Mouse (Mus musculus) mouse trophoblast stem cell (cell line): ENCODE measurements around the gene Rfc4.
"Not testable (repeated sequence)": the region's sequence is repeated elsewhere in the genome, so short reads cannot be mapped to it uniquely, and the experiment has no call there.

ENCODE experiments used
- in situ Hi-C, 2 experiments: fragments of 300-500 bp; cut with MseI, MboI; formaldehyde crosslinking; loops; 2 replicates in 1 of 2; 3 replicates in 1 of 2; pipeline ENCODE4 v1.15.1; 2025

Rfc4 gene

DNA sequence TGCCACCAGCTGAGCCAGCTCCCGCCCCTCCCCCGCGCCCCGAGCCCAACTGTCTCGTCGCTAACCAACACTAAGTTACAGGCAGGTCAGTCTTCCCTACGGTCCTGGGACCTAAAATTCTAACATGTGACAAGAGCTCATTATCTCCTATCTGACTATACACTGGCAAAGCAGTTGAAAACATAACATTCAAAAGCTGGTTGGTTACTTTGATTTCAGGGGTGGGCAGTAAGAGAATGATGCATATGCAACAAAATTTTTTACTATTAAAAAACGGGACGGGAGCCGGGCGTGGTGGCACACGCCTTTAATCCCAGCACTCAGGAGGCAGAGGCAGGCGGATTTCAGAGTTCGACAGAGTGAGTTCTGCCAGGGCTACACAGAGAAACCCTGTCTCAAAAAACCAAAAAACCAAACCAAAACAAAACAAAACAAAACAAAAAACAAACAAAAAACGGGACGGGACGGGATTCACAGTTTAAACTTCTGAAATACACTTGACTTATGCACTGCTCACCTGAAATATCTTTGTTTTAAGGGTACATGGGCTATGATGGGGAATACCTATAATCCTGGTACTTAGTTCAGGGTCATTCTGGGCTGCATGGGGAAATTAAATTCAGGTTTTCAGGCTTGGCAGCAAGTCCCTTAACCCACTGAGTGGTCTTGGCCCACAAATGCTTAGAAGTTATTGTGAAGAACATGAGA is 24.3 kb downstream of the Rfc4 start:
- in situ Hi-C loops = no loop called here

DNA sequence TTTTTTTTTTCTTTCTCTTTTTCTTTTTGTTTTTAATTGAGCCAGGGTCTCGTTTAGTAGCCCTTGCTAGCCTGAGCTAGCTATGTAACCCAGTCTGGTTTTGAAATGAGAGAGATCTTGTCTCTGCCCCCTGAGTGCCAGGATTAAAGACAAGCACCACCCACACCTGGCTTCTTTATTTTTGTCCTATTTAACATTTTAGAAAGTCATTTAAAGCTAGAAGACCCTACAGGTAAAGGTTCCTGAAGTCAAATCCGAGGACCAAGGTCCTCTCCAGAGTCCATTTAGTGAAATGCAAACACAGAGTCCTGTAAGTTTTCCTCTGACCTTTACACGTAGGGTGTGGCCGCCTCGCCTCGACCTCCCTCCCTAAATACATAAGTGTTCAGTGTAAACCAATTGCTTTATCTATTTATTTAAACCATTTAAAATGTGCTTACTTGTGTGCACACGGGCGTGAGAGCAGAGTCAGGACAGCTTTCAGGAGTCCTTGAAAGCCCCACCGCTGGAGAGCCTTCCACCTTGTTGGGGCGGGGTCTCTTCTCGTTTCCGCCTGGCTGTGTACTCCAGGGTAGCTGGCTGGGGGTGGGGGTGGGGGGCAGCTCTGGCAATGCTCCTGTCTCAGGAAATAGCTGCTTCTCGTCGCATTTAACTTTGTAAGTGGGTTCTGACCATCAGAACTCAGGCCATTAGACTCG is 25.0 kb downstream of the Rfc4 start:
- in situ Hi-C loops = no loop called here

DNA sequence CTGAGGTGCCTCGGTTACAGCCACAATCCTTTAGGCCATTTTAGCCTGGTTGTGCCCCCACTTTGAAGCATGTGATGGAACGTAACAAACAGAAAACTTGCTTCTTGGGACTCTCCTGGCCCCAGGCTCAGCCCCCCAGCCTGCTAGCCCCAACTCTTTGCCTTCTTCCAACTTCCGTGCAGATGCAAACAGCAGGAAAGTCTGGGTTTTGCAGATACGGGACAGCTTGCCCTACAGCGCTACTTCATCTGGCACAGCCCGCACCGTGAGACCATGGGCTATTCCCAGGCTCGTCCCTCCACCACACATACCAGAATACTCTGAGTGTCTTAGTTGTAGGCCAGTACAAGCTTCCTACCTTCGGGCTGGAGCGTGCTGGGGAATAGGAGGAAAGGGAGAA is 26.9 kb downstream of the Rfc4 start:
- in situ Hi-C loops = no loop called here

DNA sequence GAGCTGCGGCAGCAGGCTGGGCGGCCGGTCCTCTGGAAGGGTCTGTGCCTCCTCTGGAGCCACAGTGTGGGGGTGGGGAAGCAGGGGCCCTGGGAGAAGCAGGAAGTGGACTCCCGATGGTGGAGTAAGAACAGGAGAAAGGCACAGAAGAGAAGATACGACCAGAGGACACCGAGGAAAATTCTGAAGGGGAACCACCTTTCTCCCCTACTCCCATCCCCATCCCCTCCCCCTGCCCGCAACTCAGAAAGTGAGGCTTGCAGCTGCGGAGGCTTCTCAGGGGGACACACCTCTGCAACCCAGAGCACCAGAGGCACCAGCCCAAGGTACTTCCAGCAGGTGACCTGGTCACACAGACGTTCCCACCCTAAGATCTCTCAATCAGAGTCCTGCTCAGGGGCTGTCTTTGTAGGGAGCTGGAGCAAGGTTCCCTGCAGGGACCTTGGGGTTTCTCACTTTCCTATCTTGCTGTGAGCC is 27.4 kb downstream of the Rfc4 start:
- in situ Hi-C loops = no loop called here

DNA sequence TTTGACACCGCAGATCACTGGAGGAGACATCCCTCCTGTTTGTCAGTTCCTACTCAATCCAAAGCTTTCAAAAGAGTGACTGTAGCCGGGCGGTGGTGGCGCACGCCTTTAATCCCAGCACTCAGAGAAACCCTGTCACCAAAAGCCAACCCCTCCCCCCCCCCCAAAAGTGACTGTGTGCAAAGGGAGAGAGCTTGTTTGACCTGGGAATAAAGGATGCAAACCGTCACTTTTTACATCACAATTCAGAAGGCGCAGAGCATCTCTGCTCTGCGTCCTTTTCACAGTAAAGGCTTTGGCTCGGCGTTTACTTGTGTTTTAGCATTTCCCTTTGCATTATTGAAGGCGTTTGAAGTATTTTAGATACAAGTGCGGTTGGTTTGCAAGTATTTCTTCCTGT is 27.9 kb downstream of the Rfc4 start:
- in situ Hi-C loops = no loop called here

- in situ Hi-C loops = not testable (repeated sequence)
Observed at GRCm38 (mm10) chr16:23098105-23098452, 29.5 kb downstream of the Rfc4 start.

DNA sequence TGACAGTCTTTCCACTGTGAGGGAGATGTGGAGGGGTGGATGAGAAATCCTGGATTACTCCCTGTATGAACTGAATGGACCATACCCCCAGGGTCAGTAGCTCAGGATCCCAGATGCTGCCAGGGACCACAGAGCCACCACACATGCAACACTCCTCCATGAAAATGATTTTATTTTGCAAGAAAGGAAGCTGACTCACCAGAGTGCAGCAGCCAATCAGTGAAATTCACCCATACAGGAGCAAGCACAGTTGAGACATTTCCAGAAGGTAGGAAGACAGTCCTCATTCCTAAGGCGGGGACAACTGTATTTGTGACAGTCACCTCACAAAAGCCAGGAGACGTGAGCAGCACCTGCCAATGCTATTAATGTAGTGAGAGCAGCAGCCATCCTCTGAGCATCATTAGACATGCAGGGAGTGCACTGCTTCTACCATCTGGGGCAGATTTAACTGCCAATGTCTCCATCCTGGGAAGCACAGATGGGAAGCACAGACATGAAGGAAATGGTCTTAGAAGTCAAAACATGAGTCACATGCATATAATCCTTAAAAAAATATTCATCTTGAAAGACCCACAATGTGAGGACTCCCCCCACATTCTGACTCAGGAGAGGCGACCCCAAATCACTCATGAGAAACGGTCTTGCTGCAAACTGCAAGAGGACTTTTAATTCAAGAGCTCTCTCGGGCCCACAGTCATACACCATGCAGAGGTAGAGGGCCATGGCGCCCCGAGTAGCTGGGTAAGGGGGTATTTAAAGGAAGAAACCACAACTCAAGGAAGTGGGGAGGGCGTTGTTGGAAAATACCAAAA is 30.0 kb downstream of the Rfc4 start:
- in situ Hi-C loops = not testable (repeated sequence)

DNA sequence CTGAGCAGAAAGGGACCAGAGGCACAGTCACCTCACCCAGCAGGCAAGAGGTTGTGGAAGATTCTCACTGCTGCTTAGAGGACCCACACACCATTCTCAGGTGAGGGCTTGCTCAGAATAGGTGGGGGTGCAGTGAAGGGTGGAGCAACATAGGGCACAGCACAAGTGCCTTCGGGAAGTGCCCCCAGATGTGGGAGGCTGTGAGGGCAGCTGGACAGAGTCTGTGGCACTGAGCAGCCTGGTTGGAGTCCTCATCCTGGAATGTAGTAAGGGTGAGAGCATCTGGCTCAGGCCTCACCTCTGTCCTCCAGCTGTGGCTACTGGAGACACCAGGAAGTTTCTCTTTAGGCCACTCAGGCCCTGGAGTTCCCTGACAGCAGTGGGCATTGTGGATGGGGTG is 30.7 kb downstream of the Rfc4 start:
- in situ Hi-C loops = not testable (repeated sequence)

GRCm38 (mm10) chr16:23095581-23095980 is 32.0 kb downstream of the Rfc4 start:
- in situ Hi-C loops = not testable (repeated sequence)

GRCm38 (mm10) chr16:23094136-23094535 is 33.4 kb downstream of the Rfc4 start:
- in situ Hi-C loops = no loop called here

GRCm38 (mm10) chr16:23093321-23093953 is 34.1 kb downstream of the Rfc4 start:
- in situ Hi-C loops = no loop called here

GRCm38 (mm10) chr16:23091345-23091744 is 36.2 kb downstream of the Rfc4 start:
- in situ Hi-C loops = not testable (repeated sequence)

DNA sequence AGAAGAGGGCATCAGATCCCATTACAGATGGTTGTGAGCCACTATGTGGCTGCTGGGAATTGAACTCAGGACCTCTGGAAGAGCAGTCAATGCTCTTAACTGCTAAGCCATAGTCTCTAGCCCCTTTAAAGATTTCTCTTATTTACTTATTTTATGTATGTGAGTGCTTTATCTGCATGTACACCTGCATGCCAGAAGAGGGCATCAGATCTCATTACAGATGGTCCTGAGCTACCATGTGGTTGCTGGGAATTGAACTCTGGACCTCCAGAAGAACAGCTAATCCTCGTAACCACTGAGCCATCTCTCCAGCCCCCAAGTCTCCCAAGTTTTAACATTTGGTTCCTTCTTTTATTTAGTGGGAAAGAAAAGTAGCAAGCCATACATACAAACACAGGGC is 39.0 kb downstream of the Rfc4 start:
- in situ Hi-C loops = loop anchor here in 1 of 2 experiments (5.0 kb wide), 1 partner anchor 44 kb away; no protein-coding TSS in a partner anchor

DNA sequence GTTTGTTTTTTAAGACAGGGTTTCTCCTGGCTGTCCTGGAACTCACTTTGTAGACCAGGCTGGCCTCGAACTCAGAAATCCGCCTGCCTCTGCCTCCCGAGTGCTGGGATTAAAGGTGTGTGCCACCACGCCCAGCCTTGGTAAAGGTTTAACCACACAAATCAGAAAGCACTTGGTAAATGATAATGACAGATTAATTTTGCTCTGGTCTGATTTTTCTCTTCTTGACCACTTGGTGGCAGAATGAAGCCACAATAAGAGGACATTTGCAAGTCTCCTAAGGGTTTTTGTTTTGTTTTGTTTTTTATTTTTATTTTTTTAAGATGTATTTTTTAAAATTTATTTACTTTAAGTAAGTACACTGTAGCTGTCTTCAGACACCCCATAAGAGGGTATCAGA is 39.8 kb downstream of the Rfc4 start:
- in situ Hi-C loops = loop anchor here in 1 of 2 experiments (5.0 kb wide), 1 partner anchor 45 kb away; no protein-coding TSS in a partner anchor

- in situ Hi-C loops = loop anchor here in 1 of 2 experiments (5.0 kb wide), 1 partner anchor 45 kb away; no protein-coding TSS in a partner anchor
Observed at GRCm38 (mm10) chr16:23087159-23087558, 40.4 kb downstream of the Rfc4 start.

DNA sequence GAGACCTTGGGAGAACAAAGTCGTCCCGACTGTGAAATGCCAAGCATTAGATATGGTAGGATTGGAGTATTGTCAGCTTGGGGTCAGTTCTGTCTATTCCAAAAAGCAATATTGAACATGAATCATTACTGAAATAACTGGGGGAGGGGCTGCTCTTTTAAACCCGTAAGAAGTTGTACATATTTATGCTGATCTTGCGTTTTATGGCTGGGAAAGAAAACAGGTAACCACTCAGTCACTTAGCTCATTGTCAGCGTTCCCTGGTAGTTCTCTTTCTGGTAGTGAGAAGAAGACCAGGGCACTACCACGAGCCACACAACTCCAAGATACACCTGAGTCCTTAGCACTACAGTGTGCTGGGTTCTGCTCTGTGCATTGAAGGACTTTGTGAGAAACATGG is 50.0 kb downstream of the Rfc4 start:
- in situ Hi-C loops = not testable (repeated sequence)
